Mouse (Mus musculus) CH12.LX (cell line): ENCODE data around the gene Il27. TPM values are rescaled to one million over a fixed set of nuclear protein-coding genes. Genes with fewer than 3 reads are reported as not detected.

Experiments
- DNase-seq: peaks from one replicate; pipeline ENCODE4 v3.0.0-alpha.2; 2013; ENCODE audit errors: extremely low read depth
- H3K27ac ChIP-seq: 2 replicates; pipeline ENCODE4 v1.5.1; 2012; ENCODE audit warnings: low read depth, mild to moderate bottlenecking, control low read depth, moderate library complexity; ENCODE audit not compliant: insufficient read depth
- H3K27me3 ChIP-seq: replicated peaks from 2 replicates; pipeline ENCODE3; 2012; ENCODE audit warnings: inconsistent platforms
- H3K36me3 ChIP-seq, 2 experiments: replicated peaks in 1 of 2; 2 replicates each; pipeline versions ENCODE3 to v1.6.1; 2012; ENCODE audit warnings: inconsistent platforms in 1 of 2, low read length in 1 of 2, mild to moderate bottlenecking in 1 of 2, mixed read lengths in 1 of 2, moderate library complexity in 1 of 2; ENCODE audit not compliant: control insufficient read depth in 1 of 2, insufficient read depth in 1 of 2
- H3K4me1 ChIP-seq, 2 experiments: 2 replicates each; pipeline ENCODE4 v1.6.1; 2012; ENCODE audit warnings: inconsistent platforms in 1 of 2, moderate library complexity in 1 of 2; ENCODE audit not compliant: insufficient read depth in 2 of 2, control insufficient read depth in 1 of 2
- H3K4me2 ChIP-seq: 2 replicates; pipeline ENCODE4 v1.6.1; 2012; ENCODE audit warnings: low read depth, mild to moderate bottlenecking, control low read depth; ENCODE audit not compliant: poor library complexity, insufficient read depth, severe bottlenecking
- H3K4me3 ChIP-seq, 3 experiments: fragments of 150-350 bp in 1 of 3; sonication (generic) in 1 of 3; replicated peaks in 1 of 3; 2 replicates each; pipeline versions ENCODE3 to v1.5.1; 2011 to 2012; ENCODE audit warnings: low read depth in 2 of 3, low read length in 2 of 3, mild to moderate bottlenecking in 2 of 3, moderate library complexity in 2 of 3, control low read depth in 1 of 3, improper control_type of control experiment in 1 of 3, inconsistent platforms in 1 of 3, mixed read lengths in 1 of 3; ENCODE audit not compliant: poor library complexity in 1 of 3
- H3K79me2 ChIP-seq: replicated peaks from 2 replicates; pipeline ENCODE4 v1.6.1; 2012; ENCODE audit warnings: mild to moderate bottlenecking, moderate library complexity; ENCODE audit not compliant: control insufficient read depth, poor library complexity, insufficient read depth, severe bottlenecking; ENCODE audit errors: extremely low read depth
- H3K9ac ChIP-seq: 2 replicates; pipeline ENCODE4 v1.6.1; 2012; ENCODE audit warnings: low read depth, mild to moderate bottlenecking, control low read depth, moderate library complexity; ENCODE audit not compliant: insufficient read depth
- H3K9me3 ChIP-seq: replicated peaks from 2 replicates; pipeline ENCODE3; 2012; ENCODE audit warnings: low read length, inconsistent platforms, mixed read lengths
- CHD2 ChIP-seq: IDR thresholded peaks from 2 replicates; pipeline ENCODE4 v1.6.1; 2011; ENCODE audit warnings: low read length, improper control_type of control experiment
- E2F4 ChIP-seq: IDR thresholded peaks from 2 replicates; pipeline ENCODE4 v1.6.1; 2011; ENCODE audit warnings: low read depth, low read length, improper control_type of control experiment; ENCODE audit not compliant: insufficient replicate concordance
- HCFC1 ChIP-seq: IDR thresholded peaks from 2 replicates; pipeline ENCODE4 v1.6.1; 2012; ENCODE audit warnings: low read depth, mild to moderate bottlenecking, inconsistent platforms, low read length, improper control_type of control experiment
- JUN ChIP-seq: IDR thresholded peaks from 2 replicates; pipeline ENCODE4 v1.6.1; 2011; ENCODE audit warnings: low read depth, mild to moderate bottlenecking, low read length, improper control_type of control experiment, moderate library complexity; ENCODE audit not compliant: insufficient read depth
- MAX ChIP-seq: IDR thresholded peaks from 2 replicates; pipeline ENCODE4 v1.6.1; 2011; ENCODE audit warnings: low read length, improper control_type of control experiment
- MAZ ChIP-seq: IDR thresholded peaks from 2 replicates; pipeline ENCODE4 v1.6.1; 2012; ENCODE audit warnings: low read depth, mild to moderate bottlenecking, inconsistent platforms, low read length, improper control_type of control experiment, moderate library complexity
- MXI1 ChIP-seq: IDR thresholded peaks from 2 replicates; pipeline ENCODE4 v1.6.1; 2011; ENCODE audit warnings: mild to moderate bottlenecking, low read depth, low read length, improper control_type of control experiment
- POLR2A ChIP-seq: IDR thresholded peaks from 2 replicates; pipeline ENCODE4 v1.6.1; 2011; ENCODE audit warnings: low read depth, mild to moderate bottlenecking, improper control_type of control experiment, low read length
- POLR2AphosphoS2 ChIP-seq: IDR thresholded peaks from 2 replicates; pipeline ENCODE4 v1.6.1; 2011; ENCODE audit warnings: low read depth, low read length, improper control_type of control experiment
- RCOR1 ChIP-seq: conservative IDR thresholded peaks from 2 replicates; pipeline ENCODE4 v1.6.1; 2012; ENCODE audit warnings: low read depth, mild to moderate bottlenecking, inconsistent platforms, low read length, improper control_type of control experiment
- SMC3 ChIP-seq: IDR thresholded peaks from 2 replicates; pipeline ENCODE4 v1.6.1; 2011; ENCODE audit warnings: low read depth, low read length, improper control_type of control experiment
- USF1 ChIP-seq: IDR thresholded peaks from 2 replicates; pipeline ENCODE4 v1.6.1; 2014; ENCODE audit warnings: low read depth, mild to moderate bottlenecking, inconsistent platforms, low read length, improper control_type of control experiment
- USF2 ChIP-seq: conservative IDR thresholded peaks from 2 replicates; pipeline ENCODE4 v1.6.1; 2011; ENCODE audit warnings: low read depth, low read length, improper control_type of control experiment
- ZC3H11A ChIP-seq: IDR thresholded peaks from 2 replicates; pipeline ENCODE4 v1.6.1; 2012; ENCODE audit warnings: low read depth, mild to moderate bottlenecking, inconsistent platforms, low read length, improper control_type of control experiment
- ZKSCAN1 ChIP-seq: IDR thresholded peaks from 2 replicates; pipeline ENCODE4 v1.6.1; 2012; ENCODE audit warnings: low read depth, inconsistent platforms, low read length, improper control_type of control experiment, borderline replicate concordance
- ZMIZ1 ChIP-seq: IDR thresholded peaks from 2 replicates; pipeline ENCODE4 v1.6.1; 2012; ENCODE audit warnings: low read depth, mild to moderate bottlenecking, inconsistent platforms, low read length, improper control_type of control experiment
- dilution Hi-C: fragments of 300-500 bp; cut with MboI; formaldehyde crosslinking; loops from 2 replicates; pipeline ENCODE4 v1.14.3; 2020; ENCODE audit warnings: low sequenced_read_pairs; ENCODE audit not compliant: extremely low pct_unique_long_range_greater_than_20kb, extremely low pct_ligation_motif_present
- in situ Hi-C: fragments of 300-500 bp; cut with MboI; formaldehyde crosslinking; loops from 3 replicates; pipeline ENCODE4 v1.14.3; 2019; ENCODE audit warnings: low sequenced_read_pairs, low pct_ligation_motif_present, low pct_unique_long_range_greater_than_20kb, mixed read lengths
- polyA plus RNA-seq: library from polyadenylated mRNA; unstranded; fragments of >175 nt; gene quantifications from 2 replicates; pipeline ENCODE4 v1.2.1, GENCODE M21; 2012; ENCODE audit warnings: low read depth; ENCODE audit not compliant: insufficient read length
- total RNA-seq, 2 experiments: library from RNA; depleted of rRNA; stranded (reverse); fragments of 300-350 nt in 1 of 2; fragments of >200 nt in 1 of 2; gene quantifications; 2 replicates each; pipeline ENCODE4 v1.2.3; 2012 to 2014

Il27 gene
- total and polyA plus RNA-seq, 3 experiments: 0.31 TPM; not detected in 2

- Histone ChIP-seq H3K36me3 (peaks cover 37 to 39% of the 10 kb centered on the region in 2 experiments), H3K79me2 (peaks cover 41% of the 10 kb centered on the region), H3K4me1 (peaks cover 6 to 21% of the 10 kb centered on the region in 2 experiments), H3K4me2 (no peak overlapping the region), H3K27me3 (no peaks in the 10 kb centered on the region), H3K4me3 (peak overlapping the region; percentile 92 to 99 (median 98)), H3K9me3 (no peaks in the 10 kb centered on the region)
- in situ Hi-C loops (no loop called here), dilution Hi-C loops (no loop called here)
- TF ChIP-seq RCOR1 (no peak), SMC3 (no peak), USF1 (no peak), USF2 (no peak), POLR2A (no peak), MAZ (no peak)
- TF ChIP-seq, all 38 proteins: peak for 0
- Histone ChIP-seq H3K27ac (peak overlapping the region; percentile 84), H3K9ac (peak overlapping the region; percentile 95)
- peak; percentile 39 for DNase-seq
These were observed 29.0 kb downstream of the Il27 start for GRCm38 (mm10) chr7:126565693-126566092.

DNA sequence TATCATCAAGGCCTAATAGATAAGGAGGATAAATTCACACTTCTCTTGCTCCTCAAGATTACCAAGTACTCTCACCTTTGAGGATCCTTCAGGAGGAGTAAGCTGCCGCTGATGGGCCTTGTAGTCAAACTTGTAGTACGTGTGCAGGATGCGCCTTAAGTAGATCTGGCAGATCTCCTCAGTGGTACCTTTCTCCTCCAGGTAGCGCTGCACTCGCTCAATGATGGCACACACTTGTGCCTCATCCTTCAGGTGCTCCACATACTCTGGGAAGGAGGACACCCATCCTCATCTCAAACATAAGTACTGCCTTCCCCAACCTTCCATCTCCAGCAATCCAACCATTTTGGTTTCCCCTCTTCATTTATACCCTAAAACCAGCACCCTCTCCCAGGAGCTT is 38.1 kb downstream of the Il27 start:
- no peak overlapping the region for H3K27ac ChIP-seq
- H3K9ac ChIP-seq: no peak overlapping the region
- peaks cover 24% of the 10 kb centered on the region for H3K79me2 ChIP-seq
- no peak overlapping the region for H3K4me2 ChIP-seq
- no peak for DNase-seq
- peaks cover 79 to 93% of the 10 kb centered on the region in 2 experiments for H3K36me3 ChIP-seq
- dilution Hi-C loops: no loop called here
- H3K27me3 ChIP-seq: no peaks in the 10 kb centered on the region
- H3K9me3 ChIP-seq: no peaks in the 10 kb centered on the region
- in situ Hi-C loops: no loop called here
- TF ChIP-seq CHD2 (no peak), POLR2A (no peak), MXI1 (no peak), E2F4 (no peak), POLR2AphosphoS2 (no peak), ZC3H11A (no peak), ZKSCAN1 (no peak), MAX (no peak), HCFC1 (no peak), MAZ (no peak), ZMIZ1 (no peak), JUN (no peak)
- TF ChIP-seq, all 38 proteins: peak for 0
- Histone ChIP-seq H3K4me3 (no peak overlapping the region), H3K4me1 (no peaks in the 10 kb centered on the region)
